Mouse (Mus musculus): ENCODE data around the gene Mpnd.

GRCm38 (mm10) chr17:56055945-56056678 is 50.6 kb downstream of the Mpnd start:
- TF ChIP-seq EP300 (IDR thresholded peaks at IDR 0.05; ENCODE audit: low read depth) (no peak), CTCF (IDR thresholded peaks at IDR 0.05; ENCODE audit: low read depth) (no peak)
